Mouse (Mus musculus): ENCODE data around the gene Cyp2t4.

DNA sequence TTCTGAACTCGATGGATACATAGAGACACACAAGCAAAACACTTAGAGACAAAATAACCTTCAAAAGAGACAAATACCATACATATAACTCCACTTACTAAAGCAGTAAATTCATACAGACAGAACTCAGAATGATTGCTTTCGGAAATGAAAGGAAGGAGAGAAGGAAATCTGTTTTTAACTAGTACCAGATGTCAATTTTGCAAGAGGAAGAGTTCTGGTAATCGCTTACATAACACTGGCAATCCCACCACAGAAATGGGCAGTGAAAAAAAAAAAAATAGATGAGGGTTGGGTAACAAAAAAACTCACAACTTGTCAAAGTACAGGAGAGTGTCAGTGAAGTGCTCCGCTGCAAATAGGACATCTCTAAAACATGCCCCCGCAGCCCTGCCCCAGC, 48.6 kb upstream of the Cyp2t4 start:
- TF ChIP-seq EP300 (IDR thresholded peaks at IDR 0.05; ENCODE audit: low read depth) = no peak
- TF ChIP-seq CTCF (IDR thresholded peaks at IDR 0.05; ENCODE audit: low read depth) = no peak

Data from heart, postnatal 0 days (tissue).